Mouse (Mus musculus): ENCODE results near the gene P2rx7. TPM values are rescaled to one million over a fixed set of nuclear protein-coding genes. Genes with fewer than 3 reads are reported as not detected.

P2rx7 gene
- polyA plus RNA-seq, 1 experiment from 2014 or later: 1.5 TPM

- H3K4me3 ChIP-seq (replicated peaks): peak overlapping the region; percentile 77
- no peak; the same call in 1 of the 2 replicates for ATAC-seq (ENCODE audit: insufficient read depth)
- no peaks in the 10 kb centered on the region for H3K27me3 ChIP-seq
- H3K9ac ChIP-seq: peak overlapping the region; percentile 80
- peak overlapping the region; percentile 99 for H3K4me2 ChIP-seq
- H3K4me1 ChIP-seq (replicated peaks): peaks cover 47% of the 10 kb centered on the region
- WGBS (ENCODE audit: insufficient replicate concordance): 30% methylated on average over 5 of the region's 5 CpGs
- 0 out of 2 replicates have a peak, but pooled peaks cover 2% of the 10 kb centered on the region for H3K36me3 ChIP-seq (replicated peaks)
- H3K9me3 ChIP-seq (replicated peaks): no peaks in the 10 kb centered on the region
- peak overlapping the region; percentile 84 for H3K27ac ChIP-seq (replicated peaks)
Measured at GRCm38 (mm10) chr5:122706917-122707275, 63.2 kb downstream of the P2rx7 start.

- Histone ChIP-seq H3K27ac (replicated peaks) (peak within 1 kb of the TSS; percentile 84), H3K4me3 (replicated peaks) (peak within 1 kb of the TSS; percentile 77), H3K9me3 (replicated peaks) (no peaks in the 10 kb centered on the region), H3K9ac (peak within 1 kb of the TSS; percentile 80), H3K4me2 (peak within 1 kb of the TSS; percentile 99), H3K4me1 (replicated peaks) (peaks cover 47% of the 10 kb centered on the region), H3K27me3 (no peaks in the 10 kb centered on the region), H3K36me3 (replicated peaks) (0 out of 2 replicates have a peak, but pooled peaks cover 3% of the 10 kb centered on the region)
- WGBS (ENCODE audit: insufficient replicate concordance): under 1% methylated on average over 66 of the region's 66 CpGs
- peak; percentile 89 for ATAC-seq (ENCODE audit: insufficient read depth)
Measured at GRCm38 (mm10) chr5:122707276-122708181, 63.8 kb downstream of the P2rx7 start, which contains the start of gene P2rx4. Gene P2rx4, plus strand, starts transcription at chr5:122707544.

- Histone ChIP-seq H3K9me3 (replicated peaks) (no peaks in the 10 kb centered on the region), H3K4me1 (replicated peaks) (peaks cover 42% of the 10 kb centered on the region), H3K9ac (no peak overlapping the region), H3K27ac (replicated peaks) (no peak overlapping the region), H3K27me3 (no peaks in the 10 kb centered on the region), H3K4me2 (peak overlapping the region; percentile 99), H3K4me3 (replicated peaks) (0 out of 2 replicates have a peak overlapping the region, but pooled peaks have one; percentile 77), H3K36me3 (replicated peaks) (peaks cover 8% of the 10 kb centered on the region; the same call in 1 of the 2 replicates)
- 17% methylated on average over 6 of the region's 6 CpGs for WGBS (ENCODE audit: insufficient replicate concordance)
- no peak for ATAC-seq (ENCODE audit: insufficient read depth)
Measured at GRCm38 (mm10) chr5:122708819-122709218, 65.1 kb downstream of the P2rx7 start.

- WGBS (ENCODE audit: insufficient replicate concordance): 48% methylated on average over 1 of the region's 1 CpGs
- H3K36me3 ChIP-seq (replicated peaks): peaks cover 24% of the 10 kb centered on the region
- H3K4me3 ChIP-seq (replicated peaks): no peak overlapping the region
- no peak overlapping the region for H3K27ac ChIP-seq (replicated peaks)
- no peaks in the 10 kb centered on the region for H3K4me1 ChIP-seq (replicated peaks)
- H3K9me3 ChIP-seq (replicated peaks): no peaks in the 10 kb centered on the region
- H3K4me2 ChIP-seq: no peak overlapping the region
- no peak overlapping the region for H3K9ac ChIP-seq
- H3K27me3 ChIP-seq: no peaks in the 10 kb centered on the region
- ATAC-seq (ENCODE audit: insufficient read depth): no peak
Measured at GRCm38 (mm10) chr5:122715723-122716122, 72.0 kb downstream of the P2rx7 start.

GRCm38 (mm10) chr5:122716793-122717192 lies 73.1 kb downstream of the P2rx7 start:
- no peak for ATAC-seq (ENCODE audit: insufficient read depth)
- 84% methylated on average over 2 of the region's 2 CpGs for WGBS (ENCODE audit: insufficient replicate concordance)
- H3K4me3 ChIP-seq (replicated peaks): no peak overlapping the region
- no peaks in the 10 kb centered on the region for H3K9me3 ChIP-seq (replicated peaks)
- H3K27me3 ChIP-seq: no peaks in the 10 kb centered on the region
- peaks cover 23% of the 10 kb centered on the region for H3K36me3 ChIP-seq (replicated peaks)
- H3K9ac ChIP-seq: no peak overlapping the region
- H3K4me1 ChIP-seq (replicated peaks): no peaks in the 10 kb centered on the region
- no peak overlapping the region for H3K4me2 ChIP-seq
- H3K27ac ChIP-seq (replicated peaks): no peak overlapping the region

- H3K36me3 ChIP-seq (replicated peaks): peaks cover 16% of the 10 kb centered on the region
- H3K4me2 ChIP-seq: no peak overlapping the region
- H3K9me3 ChIP-seq (replicated peaks): no peaks in the 10 kb centered on the region
- H3K27ac ChIP-seq (replicated peaks): no peak overlapping the region
- no peak for ATAC-seq (ENCODE audit: insufficient read depth)
- H3K9ac ChIP-seq: no peak overlapping the region
- H3K27me3 ChIP-seq: no peaks in the 10 kb centered on the region
- H3K4me1 ChIP-seq (replicated peaks): no peaks in the 10 kb centered on the region
- WGBS (ENCODE audit: insufficient replicate concordance): 58% methylated on average over 7 of the region's 7 CpGs
- H3K4me3 ChIP-seq (replicated peaks): no peak overlapping the region
Measured at GRCm38 (mm10) chr5:122718400-122718799, 74.7 kb downstream of the P2rx7 start.

- peaks cover 15% of the 10 kb centered on the region for H3K36me3 ChIP-seq (replicated peaks)
- H3K27me3 ChIP-seq: no peaks in the 10 kb centered on the region
- H3K9me3 ChIP-seq (replicated peaks): no peaks in the 10 kb centered on the region
- no peak overlapping the region for H3K4me3 ChIP-seq (replicated peaks)
- ATAC-seq (ENCODE audit: insufficient read depth): no peak
- no peak overlapping the region for H3K27ac ChIP-seq (replicated peaks)
- no peak overlapping the region for H3K9ac ChIP-seq
- 75% methylated on average over 8 of the region's 8 CpGs for WGBS (ENCODE audit: insufficient replicate concordance)
- no peaks in the 10 kb centered on the region for H3K4me1 ChIP-seq (replicated peaks)
- no peak overlapping the region for H3K4me2 ChIP-seq
Measured at GRCm38 (mm10) chr5:122719168-122719567, 75.5 kb downstream of the P2rx7 start.

GRCm38 (mm10) chr5:122725453-122725852 lies 81.7 kb downstream of the P2rx7 start:
- H3K36me3 ChIP-seq (replicated peaks): no peaks in the 10 kb centered on the region
- no peak overlapping the region for H3K4me3 ChIP-seq (replicated peaks)
- WGBS (ENCODE audit: insufficient replicate concordance): 79% methylated on average over 13 of the region's 13 CpGs
- H3K27ac ChIP-seq (replicated peaks): no peak overlapping the region
- no peaks in the 10 kb centered on the region for H3K9me3 ChIP-seq (replicated peaks)
- H3K4me2 ChIP-seq: no peak overlapping the region
- H3K4me1 ChIP-seq (replicated peaks): no peaks in the 10 kb centered on the region
- H3K9ac ChIP-seq: no peak overlapping the region
- no peak for ATAC-seq (ENCODE audit: insufficient read depth)
- no peaks in the 10 kb centered on the region for H3K27me3 ChIP-seq

GRCm38 (mm10) chr5:122726068-122726467 lies 82.4 kb downstream of the P2rx7 start:
- no peaks in the 10 kb centered on the region for H3K36me3 ChIP-seq (replicated peaks)
- ATAC-seq (ENCODE audit: insufficient read depth): 0 out of 2 replicates have a peak, but pooled peaks have one; percentile 17
- H3K27me3 ChIP-seq: no peaks in the 10 kb centered on the region
- H3K9ac ChIP-seq: no peak overlapping the region
- H3K4me2 ChIP-seq: no peak overlapping the region
- 18% methylated on average over 7 of the region's 7 CpGs for WGBS (ENCODE audit: insufficient replicate concordance)
- no peaks in the 10 kb centered on the region for H3K9me3 ChIP-seq (replicated peaks)
- no peak overlapping the region for H3K4me3 ChIP-seq (replicated peaks)
- H3K4me1 ChIP-seq (replicated peaks): peaks cover 6% of the 10 kb centered on the region
- no peak overlapping the region for H3K27ac ChIP-seq (replicated peaks)

GRCm38 (mm10) chr5:122726595-122726994 lies 82.9 kb downstream of the P2rx7 start:
- H3K27ac ChIP-seq (replicated peaks): no peak overlapping the region
- no peak overlapping the region for H3K4me2 ChIP-seq
- ATAC-seq (ENCODE audit: insufficient read depth): no peak
- H3K9me3 ChIP-seq (replicated peaks): no peaks in the 10 kb centered on the region
- H3K36me3 ChIP-seq (replicated peaks): no peaks in the 10 kb centered on the region
- no peak overlapping the region for H3K9ac ChIP-seq
- no peak overlapping the region for H3K4me3 ChIP-seq (replicated peaks)
- peaks cover 11% of the 10 kb centered on the region for H3K4me1 ChIP-seq (replicated peaks)
- 63% methylated on average over 5 of the region's 5 CpGs for WGBS (ENCODE audit: insufficient replicate concordance)
- H3K27me3 ChIP-seq: no peaks in the 10 kb centered on the region

GRCm38 (mm10) chr5:122727096-122727495 lies 83.4 kb downstream of the P2rx7 start:
- Histone ChIP-seq H3K36me3 (replicated peaks) (no peaks in the 10 kb centered on the region), H3K4me3 (replicated peaks) (no peak overlapping the region), H3K9ac (no peak overlapping the region), H3K27ac (replicated peaks) (no peak overlapping the region), H3K9me3 (replicated peaks) (no peaks in the 10 kb centered on the region), H3K27me3 (no peaks in the 10 kb centered on the region), H3K4me1 (replicated peaks) (peaks cover 15% of the 10 kb centered on the region), H3K4me2 (no peak overlapping the region)
- no peak for ATAC-seq (ENCODE audit: insufficient read depth)
- 87% methylated on average over 7 of the region's 7 CpGs for WGBS (ENCODE audit: insufficient replicate concordance)

Data from liver, embryonic 15.5 days (tissue).